Mouse (Mus musculus): ENCODE results near the gene Olfr285.

DNA sequence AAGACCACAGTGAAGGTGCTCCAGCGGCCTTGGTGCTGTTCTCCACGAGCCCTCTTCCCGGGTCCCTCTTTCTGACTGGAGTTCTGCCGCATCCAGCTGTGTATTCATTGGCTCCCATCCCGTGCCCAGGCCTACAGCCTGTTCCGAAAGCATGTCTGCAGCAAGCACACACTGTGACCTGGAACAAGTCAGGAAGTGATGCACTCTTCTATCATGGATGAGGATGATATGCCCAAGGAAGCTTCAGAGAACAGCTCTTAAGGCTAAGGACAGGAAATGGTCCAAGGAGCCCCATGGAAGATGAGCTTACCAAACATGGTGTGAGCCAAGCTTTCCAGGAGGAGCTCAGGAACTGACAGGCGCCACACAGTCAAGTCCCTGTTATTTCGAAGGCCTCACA, 23.5 kb downstream of the Olfr285 start:
- TF ChIP-seq CTCF (IDR thresholded peaks at IDR 0.05; ENCODE audit: control insufficient read depth, insufficient read depth, insufficient replicate concordance, low read depth, low read length), result no peak
- no peak for TF ChIP-seq POLR2A (IDR thresholded peaks at IDR 0.05; ENCODE audit: control insufficient read depth, low read depth, low read length)

All from testis, adult 2 months (tissue).